Mouse (Mus musculus) limb, embryonic 14.5 days (tissue): Measurements from ENCODE around the gene Rnf130. TPM values are rescaled to one million over a fixed set of nuclear protein-coding genes. Genes with fewer than 3 reads are reported as not detected.

Experiments used
- ATAC-seq: fragments of 200-750 bp; cut with Nextera tagmentation; 2 replicates; pipeline ENCODE4 v1.8.0; 2017; ENCODE audit warnings: low read depth, moderate number of reproducible peaks, moderate TSS enrichment; ENCODE audit not compliant: low FRiP score
- DNase-seq: peaks from one replicate; pipeline ENCODE4 v3.0.0-alpha.2; 2015; ENCODE audit warnings: low spot score
- H3K27ac ChIP-seq: fragments of 300-500 bp; sonication (generic); replicated peaks from 2 replicates; pipeline ENCODE4 v1.5.1; 2014; ENCODE audit warnings: low read depth, mild to moderate bottlenecking, low read length, moderate library complexity, mixed read lengths
- H3K27me3 ChIP-seq: fragments of 300-500 bp; sonication (generic); 2 replicates; pipeline ENCODE4 v1.6.1; 2014; ENCODE audit warnings: low read length, mixed read lengths; ENCODE audit not compliant: control insufficient read depth, insufficient read depth
- H3K36me3 ChIP-seq: fragments of 300-500 bp; sonication (generic); 2 replicates; pipeline ENCODE4 v1.6.1; 2014; ENCODE audit warnings: mild to moderate bottlenecking, low read length, moderate library complexity, mixed read lengths; ENCODE audit not compliant: control insufficient read depth, insufficient read depth
- H3K4me1 ChIP-seq: fragments of 300-500 bp; sonication (generic); 2 replicates; pipeline ENCODE4 v1.6.1; 2014; ENCODE audit warnings: antibody characterized with exemption, low read length, mixed read lengths; ENCODE audit not compliant: control insufficient read depth, insufficient read depth
- H3K4me2 ChIP-seq: fragments of 300-500 bp; sonication (generic); replicated peaks from 2 replicates; pipeline ENCODE4 v1.6.1; 2014; ENCODE audit warnings: low read depth, mild to moderate bottlenecking, low read length, moderate library complexity; ENCODE audit not compliant: severe bottlenecking
- H3K4me3 ChIP-seq: fragments of 300-500 bp; sonication (generic); replicated peaks from 2 replicates; pipeline ENCODE4 v1.5.1; 2014; ENCODE audit warnings: low read length
- H3K9ac ChIP-seq: fragments of 300-500 bp; sonication (generic); 2 replicates; pipeline ENCODE4 v1.6.1; 2014; ENCODE audit warnings: mild to moderate bottlenecking, low read depth, low read length, moderate library complexity; ENCODE audit not compliant: severe bottlenecking
- H3K9me3 ChIP-seq: fragments of 300-500 bp; sonication (generic); 2 replicates; pipeline ENCODE4 v1.6.1; 2016; ENCODE audit warnings: low read length; ENCODE audit not compliant: control insufficient read depth
- POLR2A ChIP-seq: fragments of 200-500 bp; IDR thresholded peaks from 2 replicates; pipeline ENCODE4 v1.8.0; 2012; ENCODE audit warnings: inconsistent platforms, mild to moderate bottlenecking, moderate library complexity, borderline replicate concordance; ENCODE audit not compliant: insufficient read depth, insufficient read length; ENCODE audit errors: extremely low read depth
- WGBS: fragments of 180-500 bp; shearing (Covaris S2); extraction: QIAGEN DNeasy Blood & Tissue Kit; methylation state at CpG from one replicate; pipeline ENCODE4 v1.1.7; 2014; 5-methylcytosine and 5-hydroxymethylcytosine counted together
- polyA plus RNA-seq, 2 experiments: library from polyadenylated mRNA; depleted of rRNA in 1 of 2; stranded (reverse) in 1 of 2; unstranded in 1 of 2; fragments of >200 nt; fragmentation: Nextera tagmentation in 1 of 2; extraction: Ambion mirVana in 1 of 2; gene quantifications; 2 replicates each; pipeline versions ENCODE4 v1.2.1 to v1.2.3; 2012 to 2014

The Rnf130 gene
- polyA plus RNA-seq (2012; rRNA removed) (56.7 and 57.0 TPM in 2 replicates), polyA plus RNA-seq (2014; fragmentation: Nextera tagmentation; extraction: Ambion mirVana) (90.3 and 105 TPM in 2 replicates)

GRCm38 (mm10) chr11:50024833-50025720 is at the start of gene Rnf130:
TSS of gene Rnf130 (plus strand) at chr11:50025346.
- H3K36me3 ChIP-seq, result no peaks in the 10 kb centered on the region
- H3K27me3 ChIP-seq, result no peaks in the 10 kb centered on the region
- peak within 1 kb of the TSS; percentile 91 for H3K27ac ChIP-seq
- H3K4me1 ChIP-seq, result peaks cover 18% of the 10 kb centered on the region
- peak; percentile 93 for DNase-seq
- H3K4me2 ChIP-seq, result peak within 1 kb of the TSS; percentile 63
- H3K9ac ChIP-seq, result peak within 1 kb of the TSS; percentile 98
- WGBS, result under 1% methylated on average over 74 of the region's 129 CpGs
- H3K4me3 ChIP-seq, result peak within 1 kb of the TSS; percentile 97
- H3K9me3 ChIP-seq, result no peaks in the 10 kb centered on the region
- TF ChIP-seq POLR2A, result peak; percentile 88; the same call in 1 of the 2 replicates
- peak; percentile 90 for ATAC-seq

- Histone ChIP-seq H3K4me1 (no peaks in the 10 kb centered on the region), H3K9me3 (no peaks in the 10 kb centered on the region), H3K27ac (no peak overlapping the region), H3K27me3 (no peaks in the 10 kb centered on the region), H3K4me3 (no peak overlapping the region), H3K4me2 (no peak overlapping the region), H3K36me3 (no peaks in the 10 kb centered on the region), H3K9ac (no peak overlapping the region)
- TF ChIP-seq POLR2A, result no peak
- ATAC-seq, result no peak
- no peak for DNase-seq
- 83% methylated on average over 10 of the region's 10 CpGs for WGBS
These were observed 47.1 kb upstream of the Rnf130 start for GRCm38 (mm10) chr11:49977963-49978568.

- 95% methylated on average over 8 of the region's 8 CpGs for WGBS
- Histone ChIP-seq H3K36me3 (no peaks in the 10 kb centered on the region), H3K4me1 (no peaks in the 10 kb centered on the region), H3K4me2 (no peak overlapping the region), H3K9me3 (no peaks in the 10 kb centered on the region), H3K9ac (no peak overlapping the region), H3K27ac (no peak overlapping the region), H3K27me3 (no peaks in the 10 kb centered on the region), H3K4me3 (no peak overlapping the region)
- DNase-seq (no peak), ATAC-seq (no peak)
- TF ChIP-seq POLR2A, result no peak
These were observed 46.2 kb upstream of the Rnf130 start for GRCm38 (mm10) chr11:49978935-49979334.

- ATAC-seq, result no peak
- WGBS, result 63% methylated on average over 6 of the region's 6 CpGs
- no peaks in the 10 kb centered on the region for H3K9me3 ChIP-seq
These were observed 44.4 kb upstream of the Rnf130 start for GRCm38 (mm10) chr11:49980681-49981235.

DNA sequence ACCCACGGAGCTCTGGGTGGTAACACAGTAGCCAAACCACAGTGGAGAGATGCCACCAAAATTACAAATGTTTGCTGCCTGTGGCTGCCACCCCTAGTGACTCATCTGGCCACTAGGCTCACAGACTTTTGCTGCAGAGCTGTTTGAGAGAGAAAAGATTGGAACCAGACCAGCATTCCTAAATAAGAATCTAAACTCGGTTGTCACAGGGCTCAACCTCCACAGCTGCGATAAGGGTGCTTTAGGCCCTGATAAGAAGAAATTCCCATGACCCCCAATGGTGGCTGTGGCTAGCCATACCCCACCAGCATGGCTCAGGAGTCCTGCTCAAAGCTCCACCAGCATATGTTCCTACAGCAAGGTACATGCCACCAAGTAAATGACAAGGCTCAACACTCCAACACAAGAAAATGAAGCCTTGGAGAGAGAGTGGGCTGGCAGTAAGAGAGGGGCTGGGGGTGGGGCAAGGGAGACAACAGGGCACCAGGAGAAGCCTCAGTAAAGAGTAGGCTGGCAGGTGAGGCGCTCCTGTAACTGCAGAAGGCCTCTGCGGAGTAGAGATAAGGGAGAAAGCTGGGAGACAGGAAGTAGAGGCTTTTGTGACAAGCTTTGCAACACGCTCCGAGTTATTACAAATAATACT is 43.7 kb upstream of the Rnf130 start:
- DNase-seq (no peak), ATAC-seq (no peak)
- Histone ChIP-seq H3K4me2 (no peak overlapping the region), H3K36me3 (no peaks in the 10 kb centered on the region), H3K9me3 (no peaks in the 10 kb centered on the region), H3K27ac (no peak overlapping the region), H3K4me1 (no peaks in the 10 kb centered on the region), H3K27me3 (no peaks in the 10 kb centered on the region), H3K9ac (no peak overlapping the region), H3K4me3 (no peak overlapping the region)
- TF ChIP-seq POLR2A, result no peak
- WGBS, result 76% methylated on average over 7 of the region's 7 CpGs

More at GRCm38 (mm10) chr11:49980681-49981235, 44.4 kb upstream of the Rnf130 start:
- H3K9ac ChIP-seq, result no peak overlapping the region
- H3K4me2 ChIP-seq, result no peak overlapping the region
- H3K27ac ChIP-seq, result no peak overlapping the region
- no peak for DNase-seq
- H3K27me3 ChIP-seq, result no peaks in the 10 kb centered on the region
- TF ChIP-seq POLR2A, result no peak
- H3K4me3 ChIP-seq, result no peak overlapping the region
- H3K36me3 ChIP-seq, result no peaks in the 10 kb centered on the region
- no peaks in the 10 kb centered on the region for H3K4me1 ChIP-seq
